Mouse (Mus musculus): ENCODE measurements around the gene Ssx9. TPM values are rescaled to one million over a fixed set of nuclear protein-coding genes. Genes with fewer than 3 reads are reported as not detected.

Gene Ssx9
- not detected in 4 replicates for total RNA-seq (2023; ENCODE audit: inconsistent age)

DNA sequence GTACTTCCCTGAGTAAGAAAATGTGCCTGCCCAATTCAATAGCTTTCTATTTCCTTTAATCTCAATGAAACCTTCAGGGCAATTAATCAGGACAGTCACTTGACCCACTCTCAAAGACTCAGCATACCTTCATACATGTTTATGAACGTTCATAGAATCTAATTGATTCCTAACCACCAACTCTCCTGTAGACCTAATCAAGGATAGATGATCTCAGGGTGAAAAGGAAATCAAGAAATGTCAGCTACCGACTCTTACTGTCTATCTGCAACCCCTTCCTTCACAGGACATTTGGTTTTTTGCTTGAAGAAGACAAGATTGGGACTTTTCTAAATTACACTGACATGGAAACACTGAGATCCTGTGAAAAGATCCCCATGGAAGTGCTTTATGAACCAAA is at the start of gene Ssx9:
Gene Ssx9, plus strand, starts transcription at position 301 of the 400 bp plus-strand sequence.

DNA sequence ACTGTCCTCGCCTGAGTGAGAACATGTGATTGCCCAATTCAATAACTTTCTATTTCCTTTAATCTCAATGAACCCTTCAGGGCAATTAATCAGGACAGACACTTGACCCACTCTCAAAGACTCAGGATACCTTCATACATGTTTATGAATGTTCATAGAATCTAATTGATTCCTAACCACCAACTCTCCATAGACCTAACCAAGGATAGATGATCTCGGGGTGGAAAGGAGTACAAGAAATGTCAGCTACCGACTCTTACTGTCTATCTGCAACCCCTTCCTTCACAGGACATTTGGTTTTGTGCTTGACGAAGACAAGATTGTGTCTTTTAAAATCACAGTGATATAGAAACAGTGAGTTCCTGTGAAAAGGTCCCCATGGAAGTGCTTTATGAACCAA is 55.2 kb downstream of the Ssx9 start, which contains the start of gene Ssxb5:
Gene Ssxb5, plus strand, starts transcription at position 301 of the 400 bp plus-strand sequence.

Other genes starting within 250 kb of the Ssx9 start
- not detected in 4 replicates for gene Gm14459, start 223.5 kb upstream of the Ssx9 start, total RNA-seq (2023; ENCODE audit: inconsistent age)
- not detected in 4 replicates for gene Ssxb6, start 200.2 kb upstream of the Ssx9 start, total RNA-seq (2023; ENCODE audit: inconsistent age)
- not detected in 4 replicates for gene Ssxb3, start 156.6 kb upstream of the Ssx9 start, total RNA-seq (2023; ENCODE audit: inconsistent age)
- gene Ssxb8, start 57.6 kb upstream of the Ssx9 start, total RNA-seq (2023; ENCODE audit: inconsistent age): not detected in 4 replicates
- not detected in 4 replicates for gene Ssxb5, start 55.3 kb downstream of the Ssx9 start, total RNA-seq (2023; ENCODE audit: inconsistent age)
- not detected in 4 replicates for gene Gm6592, start 95.6 kb downstream of the Ssx9 start, total RNA-seq (2023; ENCODE audit: inconsistent age)
- gene Gm5751, start 125.8 kb downstream of the Ssx9 start, total RNA-seq (2023; ENCODE audit: inconsistent age): not detected in 4 replicates
- 0.19 to 0.39 TPM (median 0.30 TPM) in 4 replicates for gene B630019K06Rik, start 143.9 kb downstream of the Ssx9 start, total RNA-seq (2023; ENCODE audit: inconsistent age)
- not detected in 4 replicates for gene Fthl17b, start 214.5 kb downstream of the Ssx9 start, total RNA-seq (2023; ENCODE audit: inconsistent age)
- gene Fthl17c, start 228.1 kb downstream of the Ssx9 start, total RNA-seq (2023; ENCODE audit: inconsistent age): not detected in 4 replicates
- gene Fthl17d, start 238.3 kb downstream of the Ssx9 start, total RNA-seq (2023; ENCODE audit: inconsistent age): not detected in 4 replicates